Mouse (Mus musculus): ENCODE data around the gene Tfap2d.

- TF ChIP-seq CTCF (IDR thresholded peaks at IDR 0.05; ENCODE audit: control insufficient read depth, insufficient read depth, low read length), result no peak
- no peak for TF ChIP-seq POLR2A (IDR thresholded peaks at IDR 0.05; ENCODE audit: borderline replicate concordance, control insufficient read depth, low read depth, low read length)
Measured at GRCm38 (mm10) chr1:19213171-19213570, 110.3 kb downstream of the Tfap2d start.
